Mouse (Mus musculus): ENCODE measurements around the gene Olfr412.

Olfr412 gene
- long read RNA-seq, experiment 1 = 0 reads
- long read RNA-seq, experiment 2 = 0 reads

DNA sequence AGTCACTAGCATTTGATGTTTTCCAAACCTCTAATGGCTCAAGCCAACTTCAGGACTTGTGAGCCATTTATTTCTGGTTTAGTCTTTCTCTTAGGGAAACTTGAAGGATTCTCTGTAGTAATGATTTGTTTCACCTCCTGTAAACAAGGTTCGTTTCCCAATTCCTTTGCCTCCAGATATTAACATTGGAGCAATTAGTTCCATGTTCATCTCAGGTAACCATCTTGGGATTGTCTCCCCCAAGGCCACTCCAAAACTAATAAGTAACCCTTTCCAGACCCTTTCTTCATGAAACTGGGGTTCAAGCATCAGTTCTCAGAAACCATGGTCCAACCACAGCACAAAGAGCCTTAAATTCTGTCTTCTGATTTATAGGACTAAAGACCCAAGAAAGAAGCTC is at the start of gene Olfr412:
Gene Olfr412 (plus strand): TSS at position 301 of the 400 bp plus-strand sequence.
- intact Hi-C loops (cut with DNase I) = no loop called here

DNA sequence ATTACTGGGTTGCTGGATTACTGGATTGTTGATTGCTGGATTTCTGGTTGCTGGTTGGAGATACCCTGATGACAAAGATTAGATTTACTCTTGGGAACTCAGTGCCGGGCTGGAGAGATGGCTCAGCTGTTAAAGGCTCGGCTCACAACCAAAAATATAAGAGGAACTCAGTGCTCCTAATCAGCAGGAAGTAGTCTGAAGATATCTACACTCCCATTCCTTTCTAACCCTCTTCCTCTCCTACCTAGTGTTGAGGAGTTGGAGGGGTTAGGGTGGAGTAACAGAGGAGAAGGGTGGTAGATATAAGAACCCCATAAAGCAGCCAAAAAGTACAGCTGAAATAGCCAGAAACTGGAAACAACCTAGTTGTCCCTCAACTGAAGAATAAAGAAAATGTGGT is 35.8 kb upstream of the Olfr412 start:
- intact Hi-C loops (cut with DNase I) = no loop called here

DNA sequence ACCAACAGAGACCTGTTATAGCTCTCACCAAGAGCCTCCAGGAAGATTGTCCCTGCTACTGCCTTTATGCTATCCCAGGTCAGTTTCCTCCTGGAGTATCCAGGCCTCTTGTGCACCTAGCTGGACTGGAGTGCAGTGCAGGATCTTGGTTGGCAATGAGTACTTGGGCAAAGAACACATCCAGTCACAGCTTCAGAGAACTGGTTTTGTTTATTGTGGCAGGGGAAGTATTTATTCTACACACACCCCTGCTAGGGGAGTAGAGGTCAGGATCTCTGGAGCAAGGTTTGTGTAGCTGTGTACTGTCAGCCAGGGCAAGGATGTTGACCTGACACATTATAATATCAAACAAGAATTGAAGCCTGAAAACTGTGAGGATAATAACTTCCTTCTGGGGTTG is 33.1 kb upstream of the Olfr412 start:
- intact Hi-C loops (cut with DNase I) = no loop called here

DNA sequence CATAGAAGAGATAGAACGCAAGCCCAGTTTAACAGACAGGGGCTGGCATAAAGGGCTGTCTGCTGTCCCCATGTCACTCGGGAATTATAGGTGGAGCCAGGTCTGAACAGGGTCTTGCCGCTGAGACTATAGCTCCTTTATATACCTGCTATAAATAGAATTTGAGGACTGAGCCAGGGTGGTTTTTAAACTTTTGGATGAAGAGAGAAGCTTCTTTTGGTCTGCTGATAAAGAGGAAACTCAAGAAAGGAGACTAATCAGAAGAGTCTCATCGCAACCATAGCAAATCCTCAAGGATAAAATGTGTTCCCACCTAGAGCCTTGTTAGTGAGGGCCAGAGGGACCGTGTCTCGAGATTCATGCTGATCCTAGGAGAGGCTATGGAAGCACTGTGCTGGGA is 23.9 kb upstream of the Olfr412 start, which contains the start of gene Olfr410:
Gene Olfr410 (minus strand): TSS at position 101 of the 400 bp plus-strand sequence.
- intact Hi-C loops (cut with DNase I) = no loop called here

DNA sequence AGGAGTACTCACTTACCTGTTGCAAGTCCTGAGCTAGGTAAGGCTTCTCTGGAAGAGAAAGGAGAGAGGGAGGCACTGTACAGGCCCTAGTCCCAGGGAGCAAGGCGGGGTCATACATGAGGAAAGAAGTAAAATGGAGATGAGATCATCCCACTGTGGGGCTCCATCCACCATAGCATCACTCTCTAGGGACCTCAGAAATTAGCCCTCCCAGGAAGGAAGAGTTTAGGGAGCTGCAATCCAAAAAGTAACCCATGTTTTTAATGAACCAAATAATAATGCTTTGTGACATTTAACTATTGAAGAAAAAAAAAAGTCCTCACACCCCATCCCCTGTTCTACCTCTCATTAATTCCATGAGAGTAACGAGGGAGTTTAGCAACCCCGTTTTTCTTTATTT is 9.3 kb upstream of the Olfr412 start, which contains the start of gene Olfr411:
Gene Olfr411 (minus strand): TSS at position 101 of the 400 bp plus-strand sequence.
- intact Hi-C loops (cut with DNase I) = no loop called here

DNA sequence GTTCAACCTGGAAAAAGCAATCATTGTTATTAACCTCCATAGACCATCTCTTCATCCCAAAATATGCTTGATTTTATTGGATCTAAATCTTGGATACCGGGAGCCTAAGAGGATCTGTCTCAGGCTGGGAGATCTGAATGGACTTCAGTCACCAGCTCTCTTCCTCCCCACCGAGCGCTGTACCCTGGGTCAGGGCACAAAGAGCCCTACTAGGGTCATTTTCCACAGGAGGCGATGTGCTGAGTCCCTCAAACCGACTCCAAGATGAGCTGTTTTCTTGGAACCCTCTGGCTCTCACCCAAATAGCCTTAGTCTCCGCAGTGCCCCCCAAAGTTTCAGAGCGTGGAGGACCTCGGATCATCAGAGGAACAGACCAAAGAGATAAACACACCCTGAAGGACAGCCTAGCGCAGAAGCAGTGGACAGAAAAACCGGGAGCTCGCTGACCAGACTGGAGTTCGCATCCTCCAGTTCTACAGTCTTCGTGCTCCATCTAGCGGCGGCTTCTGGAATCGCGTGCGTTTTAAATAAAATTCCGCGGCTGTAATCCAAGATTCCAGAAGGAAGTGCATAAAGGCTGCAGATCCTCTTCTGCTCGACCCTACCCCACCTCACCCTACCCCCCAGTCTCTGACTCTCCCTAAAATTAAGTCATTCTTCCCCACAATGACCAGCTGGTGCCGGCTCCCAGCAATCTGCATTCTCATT is 9.7 kb downstream of the Olfr412 start:
- intact Hi-C loops (cut with DNase I) = loop anchor here (10.0 kb wide), 2 partner anchors 307 to 1147 kb away; partner anchors contain the start of gene Zfp616

DNA sequence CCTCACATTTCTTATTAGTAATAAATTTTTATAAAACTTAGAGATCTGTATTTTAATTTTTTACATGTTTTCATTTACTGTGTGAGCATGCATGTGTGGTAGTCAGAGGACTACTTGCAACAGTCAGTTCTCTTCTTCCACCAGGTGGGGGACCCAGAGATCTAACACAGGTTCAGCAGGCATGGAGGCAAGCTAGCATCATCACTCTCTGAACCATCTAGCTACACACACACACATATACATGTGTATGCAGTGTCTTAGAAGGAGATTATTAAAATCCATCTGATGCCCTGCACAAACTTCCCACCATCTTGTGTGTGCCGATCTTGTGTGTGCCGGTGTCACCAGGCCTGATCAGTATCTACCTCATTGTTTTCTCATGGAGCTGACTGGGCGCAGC is 15.0 kb downstream of the Olfr412 start:
- intact Hi-C loops (cut with DNase I) = loop anchor here (5.0 to 10.0 kb wide), 4 partner anchors 150 to 1152 kb away; partner anchors contain the start of gene Zfp616

DNA sequence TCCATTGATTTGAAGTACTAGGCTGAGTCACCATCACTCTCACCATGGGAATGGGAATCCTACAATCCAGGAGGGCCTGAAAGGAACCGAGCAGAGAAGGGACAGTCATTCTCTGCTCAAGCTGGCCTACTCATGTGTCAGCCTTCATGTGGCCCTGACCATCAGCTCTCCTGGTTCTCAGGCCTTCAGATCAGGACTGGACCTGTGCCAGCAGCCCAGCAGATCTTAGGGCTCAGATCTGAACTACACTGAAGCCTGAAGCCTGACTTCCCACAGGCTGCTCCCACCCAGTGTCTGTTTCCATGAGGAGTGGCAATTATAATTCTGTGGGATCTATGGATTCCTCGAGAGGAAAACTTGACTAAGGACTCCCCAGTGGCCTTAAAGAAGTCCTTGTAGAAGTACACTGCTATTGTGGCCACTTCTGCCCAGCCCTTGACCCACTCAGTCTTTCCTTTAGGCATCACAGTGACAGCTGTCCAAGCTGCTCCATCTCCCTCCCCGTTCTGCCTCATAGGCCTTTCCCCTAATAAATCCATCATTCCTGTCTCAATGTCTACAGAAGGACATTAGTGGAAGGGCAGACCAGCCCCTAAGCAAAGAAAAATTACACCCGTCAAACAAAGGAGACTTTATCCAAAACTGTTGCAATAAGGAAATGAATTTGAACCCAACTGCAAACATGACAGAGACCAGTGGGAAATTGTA is 17.5 kb downstream of the Olfr412 start:
- intact Hi-C loops (cut with DNase I) = loop anchor here (5.0 to 10.0 kb wide), 4 partner anchors 148 to 1155 kb away; partner anchors contain the start of gene Zfp616

DNA sequence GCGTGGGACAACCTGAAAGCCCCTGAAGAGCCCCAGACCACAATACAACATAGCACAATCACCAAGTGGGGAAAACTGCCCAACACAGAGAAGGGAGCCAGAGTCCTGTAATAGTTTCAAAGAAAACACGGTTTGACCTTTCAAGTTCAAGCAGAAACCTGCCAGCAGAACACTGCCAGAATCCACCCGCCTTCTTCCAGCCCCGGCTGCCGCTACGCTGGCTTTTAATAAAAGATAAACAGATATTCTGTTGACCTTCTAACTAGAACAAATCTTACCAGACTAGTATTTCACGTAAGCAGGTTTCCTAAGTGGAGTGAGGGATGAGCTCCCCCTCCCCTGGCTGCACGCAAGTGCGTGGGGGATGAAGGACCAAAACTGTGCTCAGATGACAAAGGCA is 23.8 kb downstream of the Olfr412 start:
- intact Hi-C loops (cut with DNase I) = no loop called here

DNA sequence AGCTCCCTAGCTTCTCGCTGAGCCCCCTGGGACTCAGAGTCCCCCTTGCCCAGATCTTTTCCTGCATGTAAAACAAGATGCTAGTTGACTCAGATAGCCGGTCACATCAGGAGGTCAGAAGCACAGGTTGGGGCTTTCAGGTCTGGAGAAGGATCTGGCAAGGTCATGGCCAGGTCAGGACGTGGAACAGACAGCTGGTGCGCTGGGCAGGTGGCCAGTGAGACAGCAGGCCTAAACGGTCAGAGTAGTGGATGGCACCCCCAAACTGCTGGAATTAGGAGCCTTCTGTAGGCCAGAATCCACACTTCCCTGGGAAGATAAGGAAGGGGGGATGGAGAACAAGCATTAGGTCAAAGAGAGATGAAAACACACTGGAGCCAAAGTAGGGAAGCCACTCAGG is 25.3 kb downstream of the Olfr412 start:
- intact Hi-C loops (cut with DNase I) = no loop called here

DNA sequence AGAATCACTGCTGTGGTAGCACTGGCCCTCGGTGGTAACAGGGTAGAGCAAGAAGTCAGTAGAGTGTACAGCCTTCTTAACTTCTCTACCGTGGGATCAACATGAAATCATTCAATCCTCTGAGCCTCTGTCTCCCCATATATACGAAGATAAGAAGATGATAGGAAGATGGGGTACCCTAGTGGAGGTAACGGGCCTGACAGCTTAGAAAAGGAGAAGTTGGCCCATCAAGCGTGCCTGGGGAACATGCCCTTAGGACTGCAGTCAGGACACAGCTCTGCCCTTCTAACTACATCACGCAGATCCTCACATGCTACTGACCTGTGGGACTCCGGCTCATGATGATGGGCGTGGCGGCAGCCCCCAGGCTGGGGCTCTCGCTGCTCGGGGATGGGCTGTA is 30.0 kb downstream of the Olfr412 start:
- intact Hi-C loops (cut with DNase I) = no loop called here

DNA sequence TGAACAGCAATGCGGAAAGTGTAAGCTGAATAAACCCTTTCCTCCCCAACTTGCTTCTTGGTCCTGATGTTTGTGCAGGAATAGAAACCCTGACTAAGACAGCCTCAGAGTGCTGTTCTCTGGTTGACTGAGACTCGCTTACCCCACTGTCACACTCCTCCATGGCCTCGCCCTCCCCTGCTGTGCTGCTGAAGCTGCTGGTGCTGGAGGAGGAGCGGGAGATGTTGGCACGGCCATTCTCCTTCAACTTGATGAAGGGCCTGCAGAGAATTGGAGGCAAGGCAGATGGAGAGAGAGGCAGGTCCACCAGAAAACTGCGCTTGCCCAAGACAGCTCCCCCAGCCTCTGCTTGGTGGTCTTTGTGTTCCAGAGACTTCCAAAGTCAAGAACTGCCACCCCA is 31.0 kb downstream of the Olfr412 start:
- intact Hi-C loops (cut with DNase I) = no loop called here

DNA sequence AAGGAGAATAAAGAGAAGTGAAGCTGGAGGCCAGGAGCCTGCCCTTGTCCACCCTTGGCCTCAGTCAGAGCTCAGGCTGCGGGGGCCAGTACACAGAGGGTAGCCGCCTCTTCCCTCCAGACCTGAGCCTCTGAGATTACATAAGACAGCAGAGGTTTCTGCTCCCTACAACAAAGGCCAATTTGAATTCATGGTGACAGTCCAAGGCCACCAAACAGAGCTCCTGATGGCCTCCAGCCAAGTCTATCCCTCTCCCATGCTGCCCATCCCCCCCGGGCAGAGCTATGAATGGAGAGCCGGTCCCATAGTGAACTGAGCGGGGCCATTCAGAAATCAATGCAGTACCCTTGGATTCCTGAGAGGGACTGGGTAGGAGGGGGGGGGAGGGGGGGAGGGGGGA is 31.6 kb downstream of the Olfr412 start:
- intact Hi-C loops (cut with DNase I) = no loop called here

DNA sequence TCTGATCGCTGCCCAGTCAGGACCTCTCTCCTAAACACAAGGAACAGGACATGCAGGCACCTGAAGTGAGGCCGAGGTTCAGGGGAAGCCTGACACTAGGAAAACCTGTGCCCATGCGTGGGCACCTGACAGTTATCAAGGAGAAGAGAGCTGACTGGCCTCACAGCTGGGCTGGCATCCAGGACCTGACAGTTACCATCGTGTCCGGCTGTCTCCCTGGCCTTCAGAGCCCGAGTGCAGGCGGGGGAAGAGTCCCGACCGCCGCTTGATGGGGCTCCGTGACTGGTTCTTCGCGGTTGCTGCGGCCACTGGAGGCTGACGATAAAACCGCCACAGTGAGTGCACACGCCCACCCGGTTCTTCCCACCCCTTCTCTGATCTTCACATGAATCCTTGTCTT is 33.7 kb downstream of the Olfr412 start:
- intact Hi-C loops (cut with DNase I) = no loop called here

DNA sequence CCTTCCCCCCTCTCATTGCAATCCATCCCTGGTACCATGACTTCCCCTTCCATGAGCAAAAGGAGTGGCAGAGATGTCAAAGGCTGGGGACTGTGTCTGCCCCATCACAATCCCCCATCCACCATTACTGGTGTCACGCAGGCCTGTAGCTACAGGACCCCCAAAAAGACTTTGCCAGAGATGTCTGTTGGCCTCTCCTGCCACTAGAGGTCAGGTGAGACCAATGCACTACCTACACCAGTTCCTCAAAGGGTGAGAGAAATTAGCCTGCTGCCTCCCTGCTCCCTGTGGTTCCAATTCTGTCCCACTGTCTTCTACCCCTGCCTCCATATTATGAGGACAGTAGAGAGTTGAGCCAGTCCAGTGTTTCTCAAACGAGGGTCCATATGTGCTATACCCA is 40.3 kb downstream of the Olfr412 start:
- intact Hi-C loops (cut with DNase I) = loop anchor here (5.0 kb wide), 1 partner anchor 120 kb away; no protein-coding TSS in a partner anchor

DNA sequence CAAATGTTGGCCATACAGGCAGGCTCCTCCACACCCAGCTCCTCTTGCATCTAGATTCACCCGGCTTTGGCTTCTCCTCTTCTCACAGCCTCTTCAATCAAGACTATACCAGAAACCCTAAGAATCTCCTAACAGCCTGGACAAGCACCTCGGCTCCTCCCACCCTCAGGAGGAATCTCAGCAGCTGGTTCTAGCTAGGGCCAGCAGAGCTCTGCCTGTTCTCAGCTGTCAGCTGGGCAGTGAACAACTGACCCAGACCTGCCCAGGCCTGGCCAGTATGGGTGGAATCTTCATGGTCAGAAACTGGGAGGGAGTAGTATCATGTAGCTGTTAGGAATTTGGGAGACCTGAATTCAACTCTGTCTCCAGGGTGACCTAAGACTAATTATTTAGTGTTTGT is 42.3 kb downstream of the Olfr412 start:
- intact Hi-C loops (cut with DNase I) = loop anchor here (5.0 kb wide), 1 partner anchor 118 kb away; no protein-coding TSS in a partner anchor

DNA sequence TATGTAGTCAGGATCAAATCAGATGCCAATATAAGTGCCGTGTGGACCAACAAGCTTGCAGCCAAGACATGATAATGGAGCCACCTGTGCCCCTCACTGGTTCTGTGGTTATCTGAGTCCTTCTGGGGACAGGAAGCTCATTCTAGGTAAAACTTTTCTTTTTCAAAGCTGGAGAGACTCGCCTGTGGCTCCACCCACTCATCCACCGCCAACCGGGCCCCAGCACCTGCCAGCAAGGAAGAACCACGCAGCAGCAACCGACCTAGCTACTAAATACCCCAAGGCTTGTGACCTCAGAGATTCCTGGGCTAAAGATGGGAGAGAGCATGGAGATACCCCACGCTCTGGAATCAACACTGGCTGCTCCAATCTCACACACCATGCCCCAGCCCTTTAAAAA is 43.3 kb downstream of the Olfr412 start:
- intact Hi-C loops (cut with DNase I) = loop anchor here (5.0 kb wide), 1 partner anchor 142 kb away; no protein-coding TSS in a partner anchor

DNA sequence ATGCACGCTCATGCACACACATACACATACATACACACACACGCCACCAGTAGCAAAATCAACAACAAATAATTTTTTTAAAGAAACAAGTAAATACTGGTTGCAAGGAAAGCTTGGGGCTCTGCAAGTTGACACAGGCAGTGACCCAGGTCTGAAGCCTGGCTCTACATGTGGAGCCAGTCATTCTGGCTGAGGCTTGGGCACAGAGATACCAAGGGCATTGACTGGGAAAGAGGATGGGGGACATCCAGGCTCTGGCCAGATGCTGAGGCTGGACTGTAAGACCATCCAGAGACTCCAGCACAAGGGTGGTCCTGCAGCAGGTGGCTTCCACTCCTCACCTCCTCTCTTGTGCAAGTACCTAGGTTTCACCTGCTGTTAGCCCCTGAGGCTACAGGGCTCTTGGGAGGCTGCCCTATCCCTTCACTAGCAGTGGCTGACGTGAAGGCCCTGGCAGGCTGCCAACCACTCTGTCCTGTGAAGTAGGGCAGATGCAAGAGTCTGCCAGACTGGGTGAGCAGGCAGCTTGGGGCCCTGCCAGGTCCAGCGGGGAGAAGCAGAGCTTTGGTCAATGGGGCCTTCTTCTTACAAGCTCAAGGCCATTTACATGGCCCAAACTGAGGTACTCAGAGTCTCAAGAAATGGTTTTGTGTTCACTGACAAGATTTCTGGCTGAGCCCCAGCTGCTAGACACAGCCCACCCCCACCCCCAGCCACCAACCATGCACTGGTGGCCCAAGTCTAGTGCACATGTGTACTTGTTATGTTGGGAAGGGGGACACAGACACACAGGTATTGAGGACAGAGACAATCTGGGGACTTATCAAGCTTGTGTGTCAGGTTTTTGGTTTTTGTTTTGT is 46.9 kb downstream of the Olfr412 start:
- intact Hi-C loops (cut with DNase I) = loop anchor here (5.0 kb wide), 1 partner anchor 138 kb away; no protein-coding TSS in a partner anchor

DNA sequence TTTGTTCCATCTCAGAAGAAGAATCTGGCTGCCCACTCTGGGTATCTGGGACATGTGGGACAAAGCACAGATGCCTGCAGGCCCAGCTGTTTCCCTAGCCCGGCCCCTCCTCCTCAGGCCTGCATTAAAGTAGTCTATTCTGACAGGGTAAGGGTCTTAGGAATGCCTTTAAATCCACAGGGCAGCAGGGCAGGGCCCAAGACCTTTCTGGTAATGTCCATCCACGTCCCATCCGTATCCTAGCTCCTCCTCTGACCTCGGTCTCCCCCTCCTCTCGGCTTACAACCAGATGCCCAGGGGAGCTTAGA is 47.5 kb downstream of the Olfr412 start:
- intact Hi-C loops (cut with DNase I) = loop anchor here (5.0 kb wide), 1 partner anchor 138 kb away; no protein-coding TSS in a partner anchor

DNA sequence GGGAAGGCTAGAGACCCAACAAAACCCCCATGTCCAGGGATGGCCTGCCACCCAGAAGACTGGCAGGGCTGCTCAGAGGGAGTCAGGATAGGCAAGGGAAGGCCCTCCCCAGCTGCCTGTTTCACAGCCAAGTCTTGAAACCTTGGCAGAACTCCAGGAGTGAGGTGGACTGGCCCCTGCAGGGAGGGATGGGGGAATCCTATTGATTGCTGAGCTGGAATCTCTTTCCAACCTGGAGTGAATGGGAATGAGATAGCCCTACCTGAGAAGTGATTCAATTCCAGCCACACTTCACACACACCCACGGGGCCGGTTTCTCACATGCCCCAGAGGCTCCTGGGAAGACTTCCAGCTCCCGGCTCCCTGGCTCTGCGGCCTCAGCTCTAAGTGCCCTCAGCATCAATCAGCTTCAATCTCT is 47.9 kb downstream of the Olfr412 start:
- intact Hi-C loops (cut with DNase I) = loop anchor here (5.0 kb wide), 1 partner anchor 138 kb away; no protein-coding TSS in a partner anchor

DNA sequence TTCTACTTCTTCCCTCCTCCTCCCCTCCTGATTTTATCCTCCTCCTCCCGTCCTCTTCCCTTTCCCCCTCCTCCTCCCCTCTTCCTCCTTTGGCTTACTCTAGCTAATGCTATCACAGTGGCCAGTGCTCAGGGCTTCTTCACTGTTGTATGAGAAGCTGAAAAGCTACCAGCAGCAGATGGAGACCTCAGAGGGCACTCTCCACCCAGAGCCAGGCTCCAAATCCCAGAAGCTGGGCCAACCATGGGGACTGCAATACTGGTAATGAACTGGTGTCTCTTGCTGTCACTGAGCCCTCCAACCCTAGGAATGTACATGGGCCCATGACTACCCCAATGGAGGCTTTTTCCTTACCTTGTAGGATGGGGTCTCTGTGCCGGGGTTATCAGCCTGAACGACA is 50.1 kb downstream of the Olfr412 start:
- intact Hi-C loops (cut with DNase I) = no loop called here

Data from adrenal gland (tissue).